In the genomic region with DNA sequence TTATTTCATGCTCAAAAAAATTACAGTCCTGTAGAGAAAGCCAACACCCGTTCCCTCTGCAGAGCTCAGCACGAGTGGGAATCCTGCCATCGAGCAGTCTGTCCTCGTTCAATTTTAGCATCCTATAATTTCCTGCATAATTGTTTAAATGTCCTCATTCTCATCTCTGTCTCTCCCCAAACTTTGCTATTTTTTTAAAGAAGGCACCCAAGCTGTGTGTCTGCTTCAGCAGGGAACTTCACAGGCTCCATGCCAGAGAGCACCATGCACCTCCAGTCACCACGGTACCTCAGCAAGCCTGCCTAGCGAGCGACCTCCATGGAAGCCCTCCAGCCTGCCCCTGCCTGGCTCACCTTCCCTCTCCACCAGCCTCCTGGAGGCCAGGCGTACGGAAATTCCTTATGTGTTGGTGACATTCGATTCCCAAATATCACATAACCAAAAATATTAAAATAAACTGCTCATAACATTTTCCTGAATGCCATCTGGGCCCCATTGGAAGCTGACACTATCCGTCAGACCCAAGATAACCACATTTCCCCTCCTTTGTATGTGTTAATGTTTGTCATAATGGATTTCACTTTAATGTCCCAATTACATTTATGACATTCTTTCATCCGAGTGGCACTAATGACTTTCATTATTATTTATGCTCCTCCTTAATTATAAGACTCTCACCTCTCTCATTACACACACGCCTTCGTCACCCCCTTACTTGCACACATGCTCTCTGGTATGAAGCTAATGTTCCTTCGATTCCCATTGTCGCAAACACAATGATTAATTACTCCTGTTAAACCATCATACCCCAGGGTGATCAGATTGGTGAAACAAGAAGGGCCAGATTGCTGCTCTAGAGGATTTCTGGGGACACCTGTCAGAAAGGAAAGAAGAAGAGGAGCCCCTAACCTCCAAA, we compare ENCODE assay signal across 10 mouse cellular contexts. TPM values are rescaled to one million over a fixed set of nuclear protein-coding genes. Genes with fewer than 3 reads are reported as not detected.
DNase-seq lines count a peak whose midpoint lies in the region; ATAC-seq and TF ChIP-seq lines count a peak whose summit lies in the region.
"Had no signal": no experiment of that assay in that cellular context is flagged by ENCODE, and none has a peak within 500 bp of the region (broad histone marks: within the 10 kb centered on the region; RNA-seq: fewer than 3 reads in every experiment).

No protein-coding gene starts in this region.

- no peaks in the 10 kb centered on the region for H3K27me3 ChIP-seq in hindbrain, embryonic 15.5 days
- H3K27me3 ChIP-seq in hindbrain, embryonic 12.5 days, result no peaks in the 10 kb centered on the region
- H3K27me3 ChIP-seq: limb, embryonic 13.5 days had no signal

- ATAC-seq in hindbrain, embryonic 15.5 days (ENCODE audit: low FRiP score, low read depth), result no peak
- no peak for ATAC-seq in hindbrain, embryonic 12.5 days (ENCODE audit: low FRiP score)

- H3K4me3 ChIP-seq in hindbrain, embryonic 15.5 days, result no peak overlapping the region
- H3K4me3 ChIP-seq in hindbrain, embryonic 12.5 days, result no peak overlapping the region
- no peak overlapping the region for H3K4me3 ChIP-seq in left cerebral cortex, adult 2 months
- H3K4me3 ChIP-seq: limb, embryonic 13.5 days had no signal

- no peak overlapping the region for H3K9ac ChIP-seq in hindbrain, embryonic 15.5 days
- H3K9ac ChIP-seq in hindbrain, embryonic 12.5 days, result no peak overlapping the region
- H3K9ac ChIP-seq: limb, embryonic 13.5 days had no signal

- H3K27ac ChIP-seq in hindbrain, embryonic 15.5 days (replicated peaks), result peak overlapping the region; percentile 61
- H3K27ac ChIP-seq in hindbrain, embryonic 12.5 days, result no peak overlapping the region
- peak overlapping the region; percentile 71 for H3K27ac ChIP-seq in left cerebral cortex, adult 2 months
- H3K27ac ChIP-seq: limb, embryonic 13.5 days; macrophage had no signal

- peak; percentile 40 to 43 for DNase-seq in frontal cortex, postnatal 10 days (ENCODE audit: low spot score in 2 of 2)
- peak; percentile 18 to 57 for DNase-seq in left cerebral cortex, adult 2 months (ENCODE audit: extremely low spot score in 1 of 2, low spot score in 2 of 2)
- peak; percentile 74 for DNase-seq in right cerebral cortex, postnatal 4 days
- DNase-seq in embryo, embryonic 10 days (ENCODE audit: low spot score), result no peak
- no peak for DNase-seq in testis, postnatal 14 days (ENCODE audit: low spot score)
- DNase-seq in thymus, postnatal 10 days (ENCODE audit: low spot score in 2 of 2), result no peak

- H3K36me3 ChIP-seq in hindbrain, embryonic 15.5 days, result no peaks in the 10 kb centered on the region
- H3K36me3 ChIP-seq in hindbrain, embryonic 12.5 days, result no peaks in the 10 kb centered on the region
- H3K36me3 ChIP-seq: limb, embryonic 13.5 days had no signal

- H3K4me1 ChIP-seq in hindbrain, embryonic 15.5 days (replicated peaks), result peaks cover 3% of the 10 kb centered on the region; the same call in 1 of the 2 replicates
- H3K4me1 ChIP-seq in hindbrain, embryonic 12.5 days, result no peaks in the 10 kb centered on the region; the same call in 1 of the 2 replicates
- H3K4me1 ChIP-seq: limb, embryonic 13.5 days had no signal

- no peak for TF ChIP-seq CTCF in left cerebral cortex, adult 2 months (IDR thresholded peaks at IDR 0.05)

- intact Hi-C loops in left cerebral cortex, adult 2 months (cut with DNase I), result no loop called here

- H3K9me3 ChIP-seq in hindbrain, embryonic 15.5 days, result no peaks in the 10 kb centered on the region
- no peaks in the 10 kb centered on the region for H3K9me3 ChIP-seq in hindbrain, embryonic 12.5 days (replicated peaks)
- H3K9me3 ChIP-seq: limb, embryonic 13.5 days had no signal

- 62% methylated on average over 16 of the region's 16 CpGs for whole genome bisulfite sequencing in hindbrain, embryonic 15.5 days
- 77% methylated on average over 16 of the region's 16 CpGs for WGBS in hindbrain, embryonic 12.5 days

- no peak overlapping the region for H3K4me2 ChIP-seq in hindbrain, embryonic 15.5 days
- H3K4me2 ChIP-seq in hindbrain, embryonic 12.5 days (replicated peaks), result no peak overlapping the region
- H3K4me2 ChIP-seq: limb, embryonic 13.5 days had no signal

RNA-seq across cellular contexts. Expression of a gene that starts 26.5 kb away (rescaled TPM):
- 42.0 and 54.5 TPM in 2 replicates for polyA plus RNA-seq in hindbrain, embryonic 15.5 days (2015; fragmentation: Nextera tagmentation; extraction: Ambion mirVana)
- polyA plus RNA-seq in hindbrain, embryonic 12.5 days (2016; fragmentation: Nextera tagmentation; extraction: Ambion mirVana), result 9.8 and 19.9 TPM in 2 replicates
- 100 to 1,000 TPM; 762 to 763 TPM for total RNA-seq in left cerebral cortex, adult 2 months (2021)

Comparison
In these comparisons a context has a peak if more than half of its experiments do, and no peak if none do; other contexts are left out.
1. DNase-seq: peak in frontal cortex, postnatal 10 days (2 of 2), left cerebral cortex, adult 2 months (2 of 2) and right cerebral cortex, postnatal 4 days (single experiment); none in embryo, embryonic 10 days (single experiment), testis, postnatal 14 days (single experiment) and thymus, postnatal 10 days (0 of 2).